Mouse (Mus musculus) thymus, postnatal 25 days (tissue): Measurements from ENCODE around the gene Slc44a3.

Experiments used
- DNase-seq: peaks from one replicate; pipeline ENCODE4 v3.0.0; 2022

The Slc44a3 gene

DNA sequence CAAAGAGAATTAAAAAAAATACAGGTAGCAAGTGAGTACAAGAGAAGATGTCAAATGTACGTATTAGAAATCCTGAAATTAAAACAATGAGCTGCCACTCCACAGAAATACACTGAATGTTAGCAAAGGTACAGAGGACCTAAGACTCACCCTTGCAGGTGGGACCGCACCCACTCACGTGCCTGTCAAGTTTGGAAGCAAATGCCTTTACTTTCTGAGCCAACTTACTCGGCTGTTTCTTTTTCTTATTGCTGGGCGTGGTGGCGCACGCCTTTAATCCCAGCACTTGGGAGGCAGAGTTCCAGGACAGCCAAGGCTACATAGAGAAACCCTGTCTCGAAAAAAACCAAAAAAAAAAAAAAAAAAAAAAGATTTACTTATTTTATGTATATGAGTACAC is 109.8 kb downstream of the Slc44a3 start:
- DNase-seq = no peak

DNA sequence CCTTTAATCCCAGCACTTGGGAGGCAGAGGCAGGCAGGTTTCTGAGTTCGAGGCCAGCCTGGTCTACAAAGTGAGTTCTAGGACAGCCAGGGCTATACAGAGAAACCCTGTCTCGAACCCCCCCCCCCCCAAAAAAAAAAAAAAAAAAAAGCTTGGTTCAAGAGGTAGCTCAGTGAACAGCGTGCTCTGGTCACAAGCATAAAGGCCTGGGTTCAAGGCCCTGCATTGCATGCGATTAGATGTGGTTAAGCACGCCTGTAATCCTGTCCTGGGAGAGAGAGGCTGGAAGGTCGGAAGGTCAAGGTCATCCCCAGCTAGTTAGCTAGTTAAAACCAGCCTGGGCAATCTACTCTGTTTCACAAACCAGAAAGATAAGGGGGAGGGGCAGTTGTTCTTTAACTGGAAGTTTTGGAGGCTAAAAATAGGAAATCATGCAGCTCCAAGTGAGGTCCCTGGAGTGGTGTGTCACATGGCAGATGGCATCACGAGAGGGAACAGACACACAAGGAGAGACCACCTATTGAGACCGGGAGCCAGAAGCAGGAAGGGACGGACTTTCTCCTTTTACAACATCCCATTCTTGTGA is 113.3 kb downstream of the Slc44a3 start:
- DNase-seq = no peak

DNA sequence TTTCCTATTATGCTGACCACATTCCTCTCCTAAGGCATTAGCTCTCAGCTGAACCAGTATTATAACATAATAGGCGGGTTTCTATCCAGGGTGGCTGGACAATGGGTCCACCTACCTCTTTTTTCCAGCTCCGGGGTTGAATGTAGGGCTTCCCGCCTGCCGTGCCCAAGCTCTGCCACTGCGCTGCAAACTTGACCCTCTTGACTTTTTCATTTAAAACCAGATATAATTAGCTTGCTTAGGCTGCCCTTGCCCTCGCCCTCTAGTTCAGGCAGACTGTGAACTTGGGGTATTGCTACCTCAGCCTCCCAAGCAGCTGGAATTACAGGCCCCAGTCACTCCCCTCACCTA is 114.0 kb downstream of the Slc44a3 start:
- DNase-seq = no peak

DNA sequence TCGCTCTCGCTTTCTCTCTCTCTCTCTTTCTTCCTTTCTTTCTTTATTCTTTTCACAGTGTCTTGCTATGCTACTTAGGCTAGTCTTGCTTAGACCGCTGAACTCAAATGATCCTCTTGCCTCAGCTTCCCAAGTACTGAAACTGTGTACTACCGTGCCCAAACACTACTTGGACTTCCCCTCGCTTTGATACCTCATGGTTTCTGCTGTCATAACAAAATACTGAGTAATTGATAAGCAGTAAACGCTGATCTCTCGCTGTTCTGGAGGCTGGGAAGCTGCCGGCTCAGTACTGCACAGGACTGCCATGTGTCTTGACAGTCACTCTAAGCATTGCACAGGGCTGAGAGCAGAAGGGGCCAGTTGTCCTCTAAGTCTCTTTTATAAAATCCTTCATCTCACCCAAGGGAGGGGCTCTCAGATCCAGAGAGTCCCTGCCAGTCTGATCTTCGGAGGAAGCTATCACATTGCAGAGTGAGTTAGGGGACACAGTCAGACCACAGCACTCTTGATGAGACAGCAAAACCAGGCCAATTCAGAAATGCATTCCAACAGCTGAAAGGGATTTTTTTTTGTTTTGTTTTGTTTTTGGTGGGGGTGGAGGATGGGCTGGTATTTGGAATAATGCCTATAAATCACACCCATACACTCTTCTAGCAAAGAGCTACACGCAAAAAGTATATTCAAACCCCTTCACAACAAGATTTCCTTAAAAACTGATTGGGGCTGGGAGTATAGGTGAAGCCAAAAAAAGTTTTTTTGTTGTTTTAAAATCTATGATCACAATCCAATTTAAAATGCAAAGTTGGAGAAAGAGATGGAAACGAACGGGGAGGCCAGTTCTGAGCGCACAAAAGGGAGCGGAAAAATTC is 114.6 kb downstream of the Slc44a3 start:
- no peak for DNase-seq

DNA sequence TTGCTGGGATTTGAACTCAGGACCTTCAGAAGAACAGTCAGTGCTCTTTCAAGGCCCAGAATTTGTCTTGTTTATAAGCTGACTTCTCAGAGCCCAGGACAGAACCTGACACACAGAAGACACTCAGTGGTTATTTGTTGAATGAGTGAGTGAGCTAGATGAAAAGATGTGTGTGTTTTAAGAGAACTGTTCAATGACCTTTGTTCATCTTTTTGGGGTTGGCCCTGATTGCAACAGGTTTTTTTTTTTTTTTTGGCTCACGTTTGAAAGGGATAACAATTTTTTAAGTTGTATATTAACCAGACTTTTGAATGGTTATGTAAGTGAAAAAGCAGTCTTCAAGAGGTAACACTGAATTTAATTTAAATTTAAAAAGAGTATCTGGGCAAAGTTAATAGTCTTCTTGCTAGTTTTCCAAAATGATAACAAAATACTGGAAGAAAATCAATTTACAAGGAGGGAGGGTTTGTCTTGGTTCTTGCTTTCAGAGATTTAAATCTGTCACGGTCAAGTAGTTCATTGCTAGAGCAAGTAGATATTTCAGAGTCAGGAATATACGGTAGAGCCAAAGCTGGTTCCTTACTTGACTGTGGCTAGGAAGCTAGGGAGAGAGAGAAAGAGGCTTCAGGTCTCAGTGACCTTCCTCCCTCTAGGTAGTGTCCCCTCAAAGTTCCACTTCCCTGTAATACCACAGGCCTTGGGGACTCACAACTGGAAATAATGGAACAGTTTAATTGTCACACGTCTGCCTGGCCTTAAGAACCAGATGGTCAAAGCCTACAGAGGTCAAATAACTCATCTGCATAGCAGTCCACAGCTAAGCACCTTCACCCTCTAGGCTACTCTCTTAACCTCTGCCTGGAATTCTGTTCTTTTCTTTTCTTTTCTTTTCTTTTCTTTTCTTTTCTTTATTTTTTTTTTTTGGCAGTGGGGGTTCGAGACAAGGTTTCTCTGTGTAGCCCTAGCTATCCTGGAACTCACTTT is 115.7 kb downstream of the Slc44a3 start:
- no peak for DNase-seq

DNA sequence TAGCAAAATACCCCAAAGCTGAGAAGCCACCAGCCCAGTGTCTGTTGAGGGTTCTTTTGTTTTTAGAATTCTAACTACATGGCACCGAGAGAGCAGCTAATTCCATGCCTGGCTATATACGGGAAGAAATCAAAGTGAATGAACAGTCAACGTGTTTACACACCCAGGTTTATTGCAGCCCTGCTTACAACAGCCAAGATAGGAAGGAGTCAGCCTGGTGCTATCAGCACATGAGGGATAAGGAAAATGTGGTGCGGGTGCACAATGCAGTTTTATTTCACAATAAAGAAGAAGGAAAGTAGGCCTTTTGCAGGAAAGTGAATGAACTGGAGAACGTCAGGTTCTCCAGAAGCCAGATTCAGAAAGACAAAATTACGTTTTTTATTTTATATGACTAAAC is 120.8 kb downstream of the Slc44a3 start:
- no peak for DNase-seq
